In the genomic region with DNA sequence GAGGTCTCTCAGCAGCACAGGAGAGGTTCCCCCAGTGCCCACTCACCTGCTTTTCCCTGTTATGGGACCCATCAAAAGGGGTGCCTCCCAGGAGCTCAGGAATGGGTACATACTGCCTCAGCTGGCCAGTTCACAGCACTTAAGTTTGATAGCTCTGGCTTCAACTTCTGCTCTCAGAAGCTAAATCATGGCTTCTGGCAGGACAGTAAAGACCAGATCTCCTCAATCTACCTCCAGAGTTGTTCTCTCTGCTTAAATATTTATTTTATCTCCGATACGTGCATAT, we compare ENCODE assay signal across 11 mouse cellular contexts.
"Had no signal": no experiment of that assay in that cellular context is flagged by ENCODE, and none has a peak within 500 bp of the region (broad histone marks: within the 10 kb centered on the region; RNA-seq: fewer than 3 reads in every experiment).

No protein-coding gene starts in this region.

- H3K4me2 ChIP-seq: limb, embryonic 12.5 days; neural tube, embryonic 13.5 days had no signal

- H3K27me3 ChIP-seq: limb, embryonic 12.5 days; neural tube, embryonic 13.5 days had no signal

- H3K9ac ChIP-seq: limb, embryonic 12.5 days; neural tube, embryonic 13.5 days had no signal

- DNase-seq: kidney, adult 8-10 months; kidney, postnatal 36 days; layer of hippocampus, adult 9-11 months; layer of hippocampus, postnatal 36 days; midbrain, embryonic 14.5 days; retina, postnatal 1 day; thymus, postnatal 4 days had no signal

- H3K27ac ChIP-seq: limb, embryonic 12.5 days; midbrain, embryonic 10.5 days; neural tube, embryonic 13.5 days had no signal

- H3K36me3 ChIP-seq: limb, embryonic 12.5 days; midbrain, embryonic 10.5 days; neural tube, embryonic 13.5 days had no signal

- H3K9me3 ChIP-seq: limb, embryonic 12.5 days; midbrain, embryonic 10.5 days; neural tube, embryonic 13.5 days had no signal

- H3K4me3 ChIP-seq: limb, embryonic 12.5 days; midbrain, embryonic 10.5 days; neural tube, embryonic 13.5 days had no signal

- ATAC-seq: intestine, embryonic 16.5 days had no signal
